19 mouse cellular contexts compared by ENCODE assay signal in the genomic region with DNA sequence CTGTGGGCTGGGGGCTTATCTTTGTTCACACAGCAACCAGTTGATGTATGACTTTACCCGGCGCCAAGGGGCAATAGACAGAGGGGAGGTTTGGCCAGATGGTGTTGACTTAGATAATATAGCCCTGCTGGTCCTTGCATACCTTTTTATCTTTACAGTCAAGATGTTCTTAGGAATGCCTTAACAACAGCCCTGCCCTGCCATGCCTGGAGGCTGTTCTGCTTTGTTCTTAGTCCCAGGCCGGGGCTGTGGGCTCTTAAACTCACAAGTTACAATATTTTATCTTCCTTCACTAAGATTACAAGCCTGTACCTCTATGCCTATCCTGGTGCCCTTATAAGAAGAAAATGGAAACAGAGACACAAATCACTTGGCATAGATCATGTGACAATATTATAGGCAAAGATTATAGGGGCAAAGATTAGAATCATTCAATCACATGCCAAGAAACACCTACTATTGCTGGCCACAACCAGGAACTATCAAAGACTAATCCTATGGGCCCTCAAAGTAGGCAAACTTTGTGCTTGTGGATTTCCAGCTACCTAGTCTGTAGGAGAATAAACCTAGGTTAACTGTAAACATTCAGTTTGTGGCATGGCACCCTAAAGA. TPM values are rescaled to one million over a fixed set of nuclear protein-coding genes. Genes with fewer than 3 reads are reported as not detected.
DNase-seq lines count a peak whose midpoint lies in the region; ATAC-seq and TF ChIP-seq lines count a peak whose summit lies in the region.
"Had no signal": no experiment of that assay in that cellular context is flagged by ENCODE, and none has a peak within 500 bp of the region (broad histone marks: within the 10 kb centered on the region; RNA-seq: fewer than 3 reads in every experiment).

No protein-coding gene starts in this region.

- peak; percentile 62 for ATAC-seq in intestine, embryonic 15.5 days
- ATAC-seq in intestine, postnatal 0 days: no peak
- peak; percentile 78 for ATAC-seq in liver, embryonic 11.5 days (replicated peaks; ENCODE audit: low FRiP score)
- ATAC-seq in liver, postnatal 0 days: peak; percentile 25; the same call in 1 of the 2 replicates
- ATAC-seq: inflammation-experienced regulatory T-cells, adult 6 months; midbrain, embryonic 15.5 days had no signal

- no peak overlapping the region for H3K27ac ChIP-seq in intestine, embryonic 15.5 days
- H3K27ac ChIP-seq in intestine, postnatal 0 days (ENCODE audit: low read depth, low read length): no peak overlapping the region
- peak overlapping the region; percentile 66 for H3K27ac ChIP-seq in liver, embryonic 11.5 days (ENCODE audit: low read depth, low read length)
- H3K27ac ChIP-seq in liver, postnatal 0 days (ENCODE audit: low read depth): no peak overlapping the region
- H3K27ac ChIP-seq: hindbrain, embryonic 14.5 days; limb, embryonic 13.5 days; midbrain, embryonic 15.5 days; neural tube, embryonic 13.5 days had no signal

- peak; percentile 83 for TF ChIP-seq EP300 in liver, postnatal 0 days (IDR thresholded peaks at IDR 0.05; ENCODE audit: low read depth)

- TF ChIP-seq CTCF in intestine, postnatal 0 days (IDR thresholded peaks at IDR 0.05; ENCODE audit: low read depth): no peak
- TF ChIP-seq CTCF in liver, postnatal 0 days (IDR thresholded peaks at IDR 0.05; ENCODE audit: low read depth): no peak

- no peak overlapping the region for H3K4me3 ChIP-seq in intestine, embryonic 15.5 days (replicated peaks)
- H3K4me3 ChIP-seq in intestine, postnatal 0 days (ENCODE audit: low read depth, low read length): no peak overlapping the region
- no peak overlapping the region for H3K4me3 ChIP-seq in liver, embryonic 11.5 days (ENCODE audit: low read depth, low read length)
- H3K4me3 ChIP-seq in liver, postnatal 0 days (ENCODE audit: low read depth, low read length): no peak overlapping the region
- H3K4me3 ChIP-seq: limb, embryonic 13.5 days; midbrain, embryonic 15.5 days; neural tube, embryonic 13.5 days had no signal

- DNase-seq in liver, embryonic 11.5 days (ENCODE audit: low spot score): no peak
- no peak for DNase-seq in liver, postnatal 0 days
- DNase-seq in ovary, postnatal 14 days (ENCODE audit: low spot score): no peak
- DNase-seq in frontal cortex, adult 2 months (ENCODE audit: extremely low spot score in 1 of 2, low spot score in 1 of 2): no peak
- DNase-seq in MN1 (ENCODE audit: low spot score): no peak
- DNase-seq: cerebellum, adult 11 months; cerebellum, adult 9-11 months; gastrocnemius, postnatal 10 days; kidney, postnatal 4 days; lung, embryonic 14.5 days; lung, postnatal 36 days; thymus, postnatal 14 days had no signal

- 0 out of 2 replicates have a peak, but pooled peaks cover 6% of the 10 kb centered on the region for H3K36me3 ChIP-seq in intestine, embryonic 15.5 days
- peaks cover 9% of the 10 kb centered on the region; the same call in 1 of the 2 replicates for H3K36me3 ChIP-seq in intestine, postnatal 0 days (ENCODE audit: control insufficient read depth, insufficient read depth)
- H3K36me3 ChIP-seq in liver, embryonic 11.5 days (ENCODE audit: control insufficient read depth, insufficient read depth, low read length): peaks cover 17% of the 10 kb centered on the region
- H3K36me3 ChIP-seq in liver, postnatal 0 days (replicated peaks; ENCODE audit: insufficient read depth, low read length): peaks cover 21% of the 10 kb centered on the region

- no peaks in the 10 kb centered on the region for H3K4me1 ChIP-seq in intestine, embryonic 15.5 days (replicated peaks)
- H3K4me1 ChIP-seq in intestine, postnatal 0 days (replicated peaks; ENCODE audit: control insufficient read depth, insufficient read depth, low read length): no peaks in the 10 kb centered on the region
- H3K4me1 ChIP-seq in liver, embryonic 11.5 days (replicated peaks; ENCODE audit: control insufficient read depth, insufficient read depth, low read length): peaks cover 4% of the 10 kb centered on the region; the same call in 1 of the 2 replicates
- H3K4me1 ChIP-seq in liver, postnatal 0 days (ENCODE audit: insufficient read depth): 0 out of 2 replicates have a peak, but pooled peaks cover 2% of the 10 kb centered on the region
- H3K4me1 ChIP-seq: limb, embryonic 13.5 days; midbrain, embryonic 15.5 days; neural tube, embryonic 13.5 days had no signal

- no peaks in the 10 kb centered on the region for H3K27me3 ChIP-seq in intestine, embryonic 15.5 days (replicated peaks)
- no peaks in the 10 kb centered on the region for H3K27me3 ChIP-seq in intestine, postnatal 0 days (replicated peaks; ENCODE audit: control insufficient read depth, insufficient read depth, low read length)
- H3K27me3 ChIP-seq in liver, embryonic 11.5 days (replicated peaks; ENCODE audit: control insufficient read depth, insufficient read depth, low read length): no peaks in the 10 kb centered on the region
- no peaks in the 10 kb centered on the region for H3K27me3 ChIP-seq in liver, postnatal 0 days (ENCODE audit: insufficient read depth, low read length)
- H3K27me3 ChIP-seq: limb, embryonic 13.5 days; midbrain, embryonic 15.5 days; neural tube, embryonic 13.5 days had no signal

- H3K9me3 ChIP-seq in intestine, embryonic 15.5 days: no peaks in the 10 kb centered on the region
- H3K9me3 ChIP-seq in intestine, postnatal 0 days (ENCODE audit: control insufficient read depth): no peaks in the 10 kb centered on the region
- H3K9me3 ChIP-seq in liver, embryonic 11.5 days (ENCODE audit: control insufficient read depth, low read length): no peaks in the 10 kb centered on the region
- H3K9me3 ChIP-seq in liver, postnatal 0 days (ENCODE audit: low read length): no peaks in the 10 kb centered on the region
- H3K9me3 ChIP-seq: limb, embryonic 13.5 days; midbrain, embryonic 15.5 days; neural tube, embryonic 13.5 days had no signal

- H3K4me2 ChIP-seq in intestine, embryonic 15.5 days (replicated peaks): no peak overlapping the region
- no peak overlapping the region for H3K4me2 ChIP-seq in intestine, postnatal 0 days (replicated peaks; ENCODE audit: low read depth)
- no peak overlapping the region for H3K4me2 ChIP-seq in liver, embryonic 11.5 days
- no peak overlapping the region for H3K4me2 ChIP-seq in liver, postnatal 0 days (ENCODE audit: low read depth, low read length)
- H3K4me2 ChIP-seq: hindbrain, embryonic 14.5 days; limb, embryonic 13.5 days; lung, embryonic 14.5 days; midbrain, embryonic 15.5 days; neural tube, embryonic 13.5 days had no signal

- WGBS in intestine, embryonic 15.5 days: 55% methylated on average over 3 of the region's 3 CpGs
- WGBS in intestine, postnatal 0 days: 38% methylated on average over 3 of the region's 3 CpGs
- WGBS in liver, embryonic 11.5 days: 21% methylated on average over 3 of the region's 3 CpGs
- WGBS in liver, postnatal 0 days (ENCODE audit: insufficient replicate concordance): 35% methylated on average over 3 of the region's 3 CpGs

- no peak overlapping the region for H3K9ac ChIP-seq in intestine, embryonic 15.5 days
- no peak overlapping the region for H3K9ac ChIP-seq in intestine, postnatal 0 days (ENCODE audit: low read depth, low read length)
- H3K9ac ChIP-seq in liver, embryonic 11.5 days (ENCODE audit: low read depth, low read length): no peak overlapping the region
- H3K9ac ChIP-seq in liver, postnatal 0 days (replicated peaks): no peak overlapping the region
- H3K9ac ChIP-seq: hindbrain, embryonic 14.5 days; limb, embryonic 13.5 days; lung, embryonic 14.5 days; midbrain, embryonic 15.5 days; neural tube, embryonic 13.5 days had no signal

RNA-seq across cellular contexts. Expression of gene Ipo11, which starts 23.5 kb away (rescaled TPM):
- 44.2 and 47.6 TPM in 2 replicates for polyA plus RNA-seq in intestine, embryonic 15.5 days (2015; fragmentation: Nextera tagmentation; extraction: Ambion mirVana)
- 12.0 and 13.6 TPM in 2 replicates for polyA plus RNA-seq in intestine, postnatal 0 days (2015; fragmentation: Nextera tagmentation; extraction: Ambion mirVana)
- polyA plus RNA-seq in liver, embryonic 11.5 days (2014; fragmentation: Nextera tagmentation; extraction: Ambion mirVana): 82.3 and 93.3 TPM in 2 replicates
- polyA plus RNA-seq in liver, postnatal 0 days (2015; fragmentation: Nextera tagmentation; extraction: Ambion mirVana): 16.0 and 17.1 TPM in 2 replicates
- polyA plus RNA-seq in frontal cortex, adult 2 months (2012; rRNA removed): 44.8 and 48.6 TPM in 2 replicates

RNA-seq across cellular contexts. Expression of gene Dimt1, which starts 33.7 kb away (rescaled TPM):
- 32.8 and 38.8 TPM in 2 replicates for polyA plus RNA-seq in intestine, embryonic 15.5 days (2015; fragmentation: Nextera tagmentation; extraction: Ambion mirVana)
- polyA plus RNA-seq in intestine, postnatal 0 days (2015; fragmentation: Nextera tagmentation; extraction: Ambion mirVana): 10.1 and 11.6 TPM in 2 replicates
- polyA plus RNA-seq in liver, embryonic 11.5 days (2014; fragmentation: Nextera tagmentation; extraction: Ambion mirVana): 47.2 and 51.1 TPM in 2 replicates
- polyA plus RNA-seq in liver, postnatal 0 days (2015; fragmentation: Nextera tagmentation; extraction: Ambion mirVana): 9.4 and 10.1 TPM in 2 replicates
- 26.3 and 28.4 TPM in 2 replicates for polyA plus RNA-seq in frontal cortex, adult 2 months (2012; rRNA removed)
